Mouse (Mus musculus): Measurements from ENCODE around the gene Per1.

GRCm38 (mm10) chr11:69066163-69066861 is 28.7 kb upstream of the Per1 start:
- TF ChIP-seq EP300 (IDR thresholded peaks at IDR 0.05; ENCODE audit: insufficient read depth, low read depth, low read length) (0 out of 2 replicates have a peak, but pooled peaks have one; percentile 12), POLR2A (IDR thresholded peaks at IDR 0.05; ENCODE audit: insufficient read depth, low read depth, low read length) (no peak; the same call in 1 of the 2 replicates)
